Mouse (Mus musculus): ENCODE data around the gene Actl6a. TPM values are rescaled to one million over a fixed set of nuclear protein-coding genes. Genes with fewer than 3 reads are reported as not detected.

Gene Actl6a
- polyA plus RNA-seq, 1 experiment from 2014 or later, result 58.6 TPM

- no peak overlapping the region for H3K9ac ChIP-seq (ENCODE audit: low read length)
- no peak overlapping the region for H3K4me2 ChIP-seq (replicated peaks; ENCODE audit: low read depth)
- ATAC-seq (ENCODE audit: low FRiP score, low TSS enrichment), result no peak
- no peak overlapping the region for H3K4me3 ChIP-seq (ENCODE audit: low read depth, low read length)
- no peaks in the 10 kb centered on the region for H3K36me3 ChIP-seq (ENCODE audit: control insufficient read depth, insufficient read depth, low read length)
- WGBS, result 75% methylated on average over 3 of the region's 3 CpGs
- H3K27ac ChIP-seq (replicated peaks), result no peak overlapping the region
- DNase-seq (ENCODE audit: low spot score), result no peak
- no peak for TF ChIP-seq EP300 (optimal IDR thresholded peaks at IDR 0.05)
- TF ChIP-seq CTCF (IDR thresholded peaks at IDR 0.05; ENCODE audit: low read depth), result no peak
- H3K4me1 ChIP-seq (replicated peaks; ENCODE audit: control insufficient read depth, insufficient read depth), result no peaks in the 10 kb centered on the region
- H3K27me3 ChIP-seq (ENCODE audit: control insufficient read depth, insufficient read depth, low read length), result no peaks in the 10 kb centered on the region
- no peaks in the 10 kb centered on the region for H3K9me3 ChIP-seq (ENCODE audit: control insufficient read depth, low read length)
Observed at GRCm38 (mm10) chr3:32690008-32690407, 16.1 kb upstream of the Actl6a start.

GRCm38 (mm10) chr3:32690901-32691300 lies 15.2 kb upstream of the Actl6a start:
- Histone ChIP-seq H3K9me3 (ENCODE audit: control insufficient read depth, low read length) (no peaks in the 10 kb centered on the region), H3K4me2 (replicated peaks; ENCODE audit: low read depth) (no peak overlapping the region), H3K36me3 (ENCODE audit: control insufficient read depth, insufficient read depth, low read length) (no peaks in the 10 kb centered on the region), H3K9ac (ENCODE audit: low read length) (no peak overlapping the region), H3K27ac (replicated peaks) (no peak overlapping the region), H3K4me3 (ENCODE audit: low read depth, low read length) (no peak overlapping the region), H3K4me1 (replicated peaks; ENCODE audit: control insufficient read depth, insufficient read depth) (no peaks in the 10 kb centered on the region), H3K27me3 (ENCODE audit: control insufficient read depth, insufficient read depth, low read length) (no peaks in the 10 kb centered on the region)
- no peak for DNase-seq (ENCODE audit: low spot score)
- no peak for ATAC-seq (ENCODE audit: low FRiP score, low TSS enrichment)
- WGBS, result 59% methylated on average over 1 of the region's 1 CpGs
- TF ChIP-seq CTCF (IDR thresholded peaks at IDR 0.05; ENCODE audit: low read depth), result no peak
- TF ChIP-seq EP300 (optimal IDR thresholded peaks at IDR 0.05), result no peak

GRCm38 (mm10) chr3:32691841-32692240 lies 14.3 kb upstream of the Actl6a start:
- WGBS, result 45% methylated on average over 5 of the region's 5 CpGs
- ATAC-seq (ENCODE audit: low FRiP score, low TSS enrichment) (no peak), DNase-seq (ENCODE audit: low spot score) (no peak)
- no peak overlapping the region for H3K9ac ChIP-seq (ENCODE audit: low read length)
- H3K9me3 ChIP-seq (ENCODE audit: control insufficient read depth, low read length), result no peaks in the 10 kb centered on the region
- no peak overlapping the region for H3K4me2 ChIP-seq (replicated peaks; ENCODE audit: low read depth)
- H3K36me3 ChIP-seq (ENCODE audit: control insufficient read depth, insufficient read depth, low read length), result no peaks in the 10 kb centered on the region
- H3K4me1 ChIP-seq (replicated peaks; ENCODE audit: control insufficient read depth, insufficient read depth), result no peaks in the 10 kb centered on the region
- H3K4me3 ChIP-seq (ENCODE audit: low read depth, low read length), result no peak overlapping the region
- H3K27me3 ChIP-seq (ENCODE audit: control insufficient read depth, insufficient read depth, low read length), result no peaks in the 10 kb centered on the region
- H3K27ac ChIP-seq (replicated peaks), result no peak overlapping the region
- TF ChIP-seq CTCF (IDR thresholded peaks at IDR 0.05; ENCODE audit: low read depth) (no peak), EP300 (optimal IDR thresholded peaks at IDR 0.05) (no peak)

- H3K9ac ChIP-seq (ENCODE audit: low read length), result no peak overlapping the region
- H3K4me1 ChIP-seq (replicated peaks; ENCODE audit: control insufficient read depth, insufficient read depth), result no peaks in the 10 kb centered on the region
- ATAC-seq (ENCODE audit: low FRiP score, low TSS enrichment) (no peak), DNase-seq (ENCODE audit: low spot score) (no peak)
- H3K4me3 ChIP-seq (ENCODE audit: low read depth, low read length), result no peak overlapping the region
- TF ChIP-seq CTCF (IDR thresholded peaks at IDR 0.05; ENCODE audit: low read depth) (no peak), EP300 (optimal IDR thresholded peaks at IDR 0.05) (no peak)
- H3K9me3 ChIP-seq (ENCODE audit: control insufficient read depth, low read length), result no peaks in the 10 kb centered on the region
- H3K27me3 ChIP-seq (ENCODE audit: control insufficient read depth, insufficient read depth, low read length), result no peaks in the 10 kb centered on the region
- 65% methylated on average over 5 of the region's 5 CpGs for WGBS
- H3K36me3 ChIP-seq (ENCODE audit: control insufficient read depth, insufficient read depth, low read length), result no peaks in the 10 kb centered on the region
- H3K27ac ChIP-seq (replicated peaks), result no peak overlapping the region
- no peak overlapping the region for H3K4me2 ChIP-seq (replicated peaks; ENCODE audit: low read depth)
Observed at GRCm38 (mm10) chr3:32694211-32694610, 11.9 kb upstream of the Actl6a start.

- no peaks in the 10 kb centered on the region for H3K36me3 ChIP-seq (ENCODE audit: control insufficient read depth, insufficient read depth, low read length)
- H3K27me3 ChIP-seq (ENCODE audit: control insufficient read depth, insufficient read depth, low read length), result no peaks in the 10 kb centered on the region
- no peak overlapping the region for H3K4me3 ChIP-seq (ENCODE audit: low read depth, low read length)
- H3K4me1 ChIP-seq (replicated peaks; ENCODE audit: control insufficient read depth, insufficient read depth), result no peaks in the 10 kb centered on the region
- no peak overlapping the region for H3K9ac ChIP-seq (ENCODE audit: low read length)
- ATAC-seq (ENCODE audit: low FRiP score, low TSS enrichment) (no peak), DNase-seq (ENCODE audit: low spot score) (no peak)
- no peaks in the 10 kb centered on the region for H3K9me3 ChIP-seq (ENCODE audit: control insufficient read depth, low read length)
- TF ChIP-seq EP300 (optimal IDR thresholded peaks at IDR 0.05), result no peak
- peak; percentile 20; the same call in 1 of the 2 replicates for TF ChIP-seq CTCF (IDR thresholded peaks at IDR 0.05; ENCODE audit: low read depth)
- WGBS, result 72% methylated on average over 12 of the region's 12 CpGs
- no peak overlapping the region for H3K27ac ChIP-seq (replicated peaks)
- H3K4me2 ChIP-seq (replicated peaks; ENCODE audit: low read depth), result no peak overlapping the region
Observed at GRCm38 (mm10) chr3:32694737-32695582, 11.1 kb upstream of the Actl6a start.

GRCm38 (mm10) chr3:32695583-32695980 lies 10.5 kb upstream of the Actl6a start:
- TF ChIP-seq CTCF (IDR thresholded peaks at IDR 0.05; ENCODE audit: low read depth) (no peak), EP300 (optimal IDR thresholded peaks at IDR 0.05) (no peak)
- no peak overlapping the region for H3K4me2 ChIP-seq (replicated peaks; ENCODE audit: low read depth)
- no peak for ATAC-seq (ENCODE audit: low FRiP score, low TSS enrichment)

More at GRCm38 (mm10) chr3:32695583-32695980, 10.5 kb upstream of the Actl6a start:
- no peak overlapping the region for H3K4me3 ChIP-seq (ENCODE audit: low read depth, low read length)
- no peak overlapping the region for H3K27ac ChIP-seq (replicated peaks)
- no peaks in the 10 kb centered on the region for H3K4me1 ChIP-seq (replicated peaks; ENCODE audit: control insufficient read depth, insufficient read depth)
- H3K27me3 ChIP-seq (ENCODE audit: control insufficient read depth, insufficient read depth, low read length), result no peaks in the 10 kb centered on the region
- H3K36me3 ChIP-seq (ENCODE audit: control insufficient read depth, insufficient read depth, low read length), result no peaks in the 10 kb centered on the region
- 86% methylated on average over 4 of the region's 4 CpGs for WGBS
- no peak overlapping the region for H3K9ac ChIP-seq (ENCODE audit: low read length)
- H3K9me3 ChIP-seq (ENCODE audit: control insufficient read depth, low read length), result no peaks in the 10 kb centered on the region
- DNase-seq (ENCODE audit: low spot score), result no peak
